10 mouse cellular contexts compared by ENCODE assay signal in genomic region chr2:115688282-115688681, GRCm38 (mm10).
A peak's percentile ranks its signal among the peaks of the same experiment; 100 is the strongest.
DNase-seq lines count a peak whose midpoint lies in the region; ATAC-seq lines count a peak whose summit lies in the region.
"Had no signal": no experiment of that assay in that cellular context is flagged by ENCODE, and none has a peak within 500 bp of the region (broad histone marks: within the 10 kb centered on the region; RNA-seq: fewer than 3 reads in every experiment).

No protein-coding gene starts in this region.

- WGBS in forebrain, embryonic 11.5 days: 92% methylated on average over 6 of the region's 6 CpGs
- WGBS in forebrain, embryonic 10.5 days: 93% methylated on average over 6 of the region's 6 CpGs
- WGBS in midbrain, embryonic 14.5 days: 68% methylated on average over 6 of the region's 6 CpGs

- no peaks in the 10 kb centered on the region for H3K27me3 ChIP-seq in forebrain, embryonic 11.5 days (ENCODE audit: control insufficient read depth, insufficient read depth, low read length)
- no peaks in the 10 kb centered on the region for H3K27me3 ChIP-seq in forebrain, embryonic 10.5 days (ENCODE audit: poor library complexity, severe bottlenecking)
- no peaks in the 10 kb centered on the region for H3K27me3 ChIP-seq in midbrain, embryonic 14.5 days (ENCODE audit: control insufficient read depth, insufficient read depth, low read length)
- H3K27me3 ChIP-seq: embryonic facial prominence, embryonic 15.5 days; heart, embryonic 12.5 days had no signal

- DNase-seq in forebrain, embryonic 11.5 days (ENCODE audit: low spot score): no peak
- no peak for DNase-seq in forebrain, embryonic 10.5 days (ENCODE audit: extremely low spot score, low spot score)
- peak; percentile 82 for DNase-seq in fat pad, adult 2 months (ENCODE audit: extremely low read depth, low read depth, low spot score)
- peak; percentile 45 for DNase-seq in layer of hippocampus, adult 11-12 months (ENCODE audit: low spot score)
- peak; percentile 32 for DNase-seq in midbrain, embryonic 14.5 days
- no peak for DNase-seq in yolk sac, embryonic 10.5 days (ENCODE audit: low spot score)
- no peak for DNase-seq in urinary bladder, postnatal 36 days (ENCODE audit: low spot score in 2 of 2)
- DNase-seq in gastrocnemius, postnatal 4 days (ENCODE audit: low spot score in 2 of 2): no peak

- H3K36me3 ChIP-seq in forebrain, embryonic 11.5 days (ENCODE audit: control insufficient read depth, insufficient read depth, low read length): no peaks in the 10 kb centered on the region
- no peaks in the 10 kb centered on the region; the same call in 1 of the 2 replicates for H3K36me3 ChIP-seq in forebrain, embryonic 10.5 days (replicated peaks)
- no peaks in the 10 kb centered on the region for H3K36me3 ChIP-seq in midbrain, embryonic 14.5 days (ENCODE audit: control insufficient read depth, insufficient read depth, low read length)
- H3K36me3 ChIP-seq: embryonic facial prominence, embryonic 15.5 days had no signal

- H3K9ac ChIP-seq in forebrain, embryonic 11.5 days (ENCODE audit: low read length): no peak overlapping the region
- no peak overlapping the region for H3K9ac ChIP-seq in midbrain, embryonic 14.5 days (replicated peaks; ENCODE audit: low read length)
- H3K9ac ChIP-seq: embryonic facial prominence, embryonic 15.5 days; heart, embryonic 12.5 days had no signal

- no peak overlapping the region for H3K27ac ChIP-seq in forebrain, embryonic 11.5 days (ENCODE audit: low read depth, low read length)
- H3K27ac ChIP-seq in forebrain, embryonic 10.5 days: no peak overlapping the region
- no peak overlapping the region for H3K27ac ChIP-seq in midbrain, embryonic 14.5 days (replicated peaks; ENCODE audit: low read depth, low read length)
- H3K27ac ChIP-seq: embryonic facial prominence, embryonic 15.5 days had no signal

- H3K4me1 ChIP-seq in forebrain, embryonic 11.5 days (replicated peaks; ENCODE audit: control insufficient read depth, insufficient read depth, low read length): no peaks in the 10 kb centered on the region
- H3K4me1 ChIP-seq in forebrain, embryonic 10.5 days: peaks cover 6% of the 10 kb centered on the region; the same call in 1 of the 2 replicates
- H3K4me1 ChIP-seq in midbrain, embryonic 14.5 days (ENCODE audit: control insufficient read depth, insufficient read depth, low read length): no peaks in the 10 kb centered on the region
- H3K4me1 ChIP-seq: embryonic facial prominence, embryonic 15.5 days; heart, embryonic 12.5 days had no signal

- H3K9me3 ChIP-seq in forebrain, embryonic 11.5 days (ENCODE audit: control insufficient read depth, low read length): no peaks in the 10 kb centered on the region
- no peaks in the 10 kb centered on the region for H3K9me3 ChIP-seq in forebrain, embryonic 10.5 days
- H3K9me3 ChIP-seq in midbrain, embryonic 14.5 days (ENCODE audit: control insufficient read depth, low read length): no peaks in the 10 kb centered on the region
- H3K9me3 ChIP-seq: embryonic facial prominence, embryonic 15.5 days; heart, embryonic 12.5 days had no signal

- H3K4me2 ChIP-seq in forebrain, embryonic 11.5 days (ENCODE audit: low read depth, low read length, severe bottlenecking): no peak overlapping the region
- no peak overlapping the region for H3K4me2 ChIP-seq in midbrain, embryonic 14.5 days (ENCODE audit: low read length)
- H3K4me2 ChIP-seq: embryonic facial prominence, embryonic 15.5 days; heart, embryonic 12.5 days had no signal

- ATAC-seq in forebrain, embryonic 11.5 days (replicated peaks; ENCODE audit: low FRiP score): peak; percentile 60; the same call in 1 of the 2 replicates
- ATAC-seq in midbrain, embryonic 14.5 days (ENCODE audit: low FRiP score, low TSS enrichment): no peak

- H3K4me3 ChIP-seq in forebrain, embryonic 11.5 days (ENCODE audit: low read depth, low read length): no peak overlapping the region
- H3K4me3 ChIP-seq in forebrain, embryonic 10.5 days: no peak overlapping the region
- H3K4me3 ChIP-seq in midbrain, embryonic 14.5 days (replicated peaks; ENCODE audit: low read depth, low read length): no peak overlapping the region
- H3K4me3 ChIP-seq: embryonic facial prominence, embryonic 15.5 days; heart, embryonic 12.5 days had no signal

Comparison
In these comparisons a context has a peak if more than half of its experiments do, and no peak if none do; other contexts are left out.
1. DNase-seq: peak in fat pad, adult 2 months (single experiment), layer of hippocampus, adult 11-12 months (single experiment) and midbrain, embryonic 14.5 days (single experiment); none in forebrain, embryonic 11.5 days (single experiment), forebrain, embryonic 10.5 days (single experiment), yolk sac, embryonic 10.5 days (single experiment), urinary bladder, postnatal 36 days (0 of 2) and gastrocnemius, postnatal 4 days (0 of 2).